ENCODE assay signal across 8 mouse cellular contexts in the genomic region with DNA sequence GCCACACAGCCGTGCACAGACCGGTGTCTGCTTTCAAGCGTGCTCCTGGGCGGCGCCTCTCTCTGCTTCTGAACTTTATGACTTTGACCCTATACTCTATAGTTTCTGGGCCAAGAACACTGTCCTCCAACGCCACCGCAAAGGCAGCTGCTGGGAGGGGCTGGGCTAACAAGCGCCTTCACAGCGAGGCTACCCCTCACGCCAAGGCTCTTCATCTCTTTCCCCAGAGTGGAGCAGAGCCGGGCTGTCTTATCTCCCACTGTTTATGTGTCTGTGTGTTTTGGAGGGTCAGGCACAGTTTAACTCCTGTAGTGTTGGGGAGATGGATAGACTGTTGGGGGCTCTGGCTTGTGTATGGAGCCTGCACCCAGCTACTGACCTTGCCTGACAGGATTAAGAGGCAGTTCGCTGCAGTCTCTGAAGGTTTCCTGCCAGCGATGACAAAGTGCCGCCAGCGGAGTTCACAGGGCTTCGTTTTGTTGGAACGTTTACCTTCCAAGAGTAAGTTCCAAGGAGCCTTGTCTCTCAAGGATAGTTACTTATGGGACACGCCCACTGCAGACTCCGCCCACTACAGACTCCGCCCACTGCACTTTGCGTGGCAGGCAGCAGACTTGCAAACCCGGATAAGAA. TPM values are rescaled to one million over a fixed set of nuclear protein-coding genes. Genes with fewer than 3 reads are reported as not detected.
DNase-seq lines count a peak whose midpoint lies in the region; ATAC-seq and TF ChIP-seq lines count a peak whose summit lies in the region.

No protein-coding gene starts in this region.

- H3K27ac ChIP-seq in liver, adult 2 months (replicated peaks; ENCODE audit: insufficient read depth, low read depth, low read length) = no peak overlapping the region
- H3K27ac ChIP-seq in stomach, embryonic 16.5 days (ENCODE audit: low read length) = peak overlapping the region; percentile 81

- H3K4me2 ChIP-seq in stomach, embryonic 16.5 days (ENCODE audit: low read depth, low read length) = peak overlapping the region; percentile 41; the same call in 1 of the 2 replicates

- H3K9ac ChIP-seq in liver, adult 2 months (ENCODE audit: low read depth, low read length) = no peak overlapping the region
- H3K9ac ChIP-seq in stomach, embryonic 16.5 days (ENCODE audit: low read length) = peak overlapping the region; percentile 8; the same call in 1 of the 2 replicates

- 0 out of 2 replicates have a peak, but pooled peaks cover 3% of the 10 kb centered on the region for H3K4me1 ChIP-seq in liver, adult 2 months (ENCODE audit: control insufficient read depth, insufficient read depth, low read length)
- H3K4me1 ChIP-seq in stomach, embryonic 16.5 days (ENCODE audit: control insufficient read depth, insufficient read depth, low read length) = peaks cover 32% of the 10 kb centered on the region

- TF ChIP-seq POLR2A in liver, adult 2 months (IDR thresholded peaks at IDR 0.05; ENCODE audit: extremely low read depth, insufficient read depth, low read length) = no peak

- H3K36me3 ChIP-seq in liver, adult 2 months (ENCODE audit: control insufficient read depth, insufficient read depth, low read length) = no peaks in the 10 kb centered on the region
- no peaks in the 10 kb centered on the region for H3K36me3 ChIP-seq in stomach, embryonic 16.5 days (ENCODE audit: control insufficient read depth, insufficient read depth, low read length)

- no peaks in the 10 kb centered on the region for H3K9me3 ChIP-seq in stomach, embryonic 16.5 days (replicated peaks; ENCODE audit: control insufficient read depth, low read length)

- peak; percentile 58; the same call in 1 of the 2 replicates for ATAC-seq in erythroid progenitor cell, adult 5-6 weeks (replicated peaks; ENCODE audit: low FRiP score, poor library complexity, severe bottlenecking)
- peak; percentile 84 for ATAC-seq in stomach, embryonic 16.5 days (ENCODE audit: insufficient read depth, low FRiP score)

- no peak for TF ChIP-seq CTCF in liver, adult 2 months (IDR thresholded peaks at IDR 0.05; ENCODE audit: low read depth, low read length)

- 37% methylated on average over 22 of the region's 22 CpGs for WGBS in liver, adult 2 months
- 12% methylated on average over 22 of the region's 22 CpGs for WGBS in stomach, embryonic 16.5 days

- peak; percentile 51 for DNase-seq in urinary bladder, postnatal 25 days (ENCODE audit: low spot score)
- DNase-seq in urinary bladder, adult 2 months (ENCODE audit: low spot score) = no peak
- peak; percentile 15 for DNase-seq in liver, adult 2 months (ENCODE audit: extremely low read depth, low read depth, low spot score)
- no peak for DNase-seq in right cerebral cortex, adult 2 months (ENCODE audit: low spot score in 2 of 2)
- DNase-seq in thymus, postnatal 10 days (ENCODE audit: low spot score in 2 of 2) = no peak
- no peak for DNase-seq in gastrocnemius, postnatal 36 days

- no peaks in the 10 kb centered on the region for H3K27me3 ChIP-seq in liver, adult 2 months (ENCODE audit: control insufficient read depth, insufficient read depth, low read length)
- no peaks in the 10 kb centered on the region for H3K27me3 ChIP-seq in stomach, embryonic 16.5 days (ENCODE audit: control insufficient read depth, insufficient read depth, low read length)

- H3K4me3 ChIP-seq in liver, adult 2 months (ENCODE audit: insufficient read depth, low read depth, low read length) = no peak overlapping the region
- H3K4me3 ChIP-seq in stomach, embryonic 16.5 days (replicated peaks; ENCODE audit: low read length) = no peak overlapping the region

- intact Hi-C loops in gastrocnemius, postnatal 36 days (cut with DNase I) = no loop called here

- H3K79me2 ChIP-seq in liver, adult 2 months (ENCODE audit: control insufficient read depth, insufficient read depth, low read length) = no peaks in the 10 kb centered on the region

RNA-seq across cellular contexts. Expression of a gene that starts 25.6 kb away (rescaled TPM):
- 49.6 and 57.6 TPM in 2 replicates for polyA plus RNA-seq in urinary bladder, adult 2 months (2012; rRNA removed)
- 34.4 and 49.0 TPM in 2 replicates for total RNA-seq in erythroid progenitor cell, adult 5-6 weeks (2015; ENCODE audit: low replicate concordance)
- 11.4 and 48.0 TPM in 2 replicates for total RNA-seq in erythroid progenitor cell, adult 5-6 weeks (2017; ENCODE audit: low replicate concordance)
- total RNA-seq in liver, adult 2 months (2014; rRNA removed) = 6.7 and 11.9 TPM in 2 replicates
- 47.8 and 53.3 TPM in 2 replicates for polyA plus RNA-seq in liver, adult 2 months (2012; rRNA removed)
- polyA plus RNA-seq in stomach, embryonic 16.5 days (2015; fragmentation: Nextera tagmentation; extraction: Ambion mirVana) = 215 TPM in 2 replicates
- 10 to 100 TPM; 23.4 to 26.9 TPM for total RNA-seq in gastrocnemius, postnatal 36 days (2021)

RNA-seq across cellular contexts. Expression of a gene that starts 26.0 kb away (rescaled TPM):
- polyA plus RNA-seq in urinary bladder, adult 2 months (2012; rRNA removed) = 1,248 and 1,469 TPM in 2 replicates
- total RNA-seq in erythroid progenitor cell, adult 5-6 weeks (2015; ENCODE audit: low replicate concordance) = 389 and 392 TPM in 2 replicates
- 156 and 224 TPM in 2 replicates for total RNA-seq in erythroid progenitor cell, adult 5-6 weeks (2017; ENCODE audit: low replicate concordance)
- 706 and 858 TPM in 2 replicates for total RNA-seq in liver, adult 2 months (2014; rRNA removed)
- polyA plus RNA-seq in liver, adult 2 months (2012; rRNA removed) = 1,059 and 1,162 TPM in 2 replicates
- polyA plus RNA-seq in stomach, embryonic 16.5 days (2015; fragmentation: Nextera tagmentation; extraction: Ambion mirVana) = 1,110 and 1,163 TPM in 2 replicates
- total RNA-seq in gastrocnemius, postnatal 36 days (2021) = 1,000 to 10,000 TPM; 1,608 to 1,616 TPM

RNA-seq across cellular contexts. Expression of a gene that starts 26.1 kb away (rescaled TPM):
- polyA plus RNA-seq in urinary bladder, adult 2 months (2012; rRNA removed) = 0.12 and 0.23 TPM in 2 replicates
- total RNA-seq in erythroid progenitor cell, adult 5-6 weeks (2015; ENCODE audit: low replicate concordance) = not detected in 2 replicates
- total RNA-seq in erythroid progenitor cell, adult 5-6 weeks (2017; ENCODE audit: low replicate concordance) = not detected in 2 replicates
- 1.4 TPM in 1 of 2 replicates, not detected in the other for total RNA-seq in liver, adult 2 months (2014; rRNA removed)
- polyA plus RNA-seq in liver, adult 2 months (2012; rRNA removed) = not detected in 2 replicates
- 1.9 and 2.0 TPM in 2 replicates for polyA plus RNA-seq in stomach, embryonic 16.5 days (2015; fragmentation: Nextera tagmentation; extraction: Ambion mirVana)
- not detected for total RNA-seq in gastrocnemius, postnatal 36 days (2021)

RNA-seq across cellular contexts. Expression of a gene that starts 42.2 kb away (rescaled TPM):
- polyA plus RNA-seq in urinary bladder, adult 2 months (2012; rRNA removed) = 12.4 and 18.2 TPM in 2 replicates
- total RNA-seq in erythroid progenitor cell, adult 5-6 weeks (2015; ENCODE audit: low replicate concordance) = 11.9 and 18.9 TPM in 2 replicates
- 11.4 and 20.3 TPM in 2 replicates for total RNA-seq in erythroid progenitor cell, adult 5-6 weeks (2017; ENCODE audit: low replicate concordance)
- 5.5 and 7.6 TPM in 2 replicates for total RNA-seq in liver, adult 2 months (2014; rRNA removed)
- polyA plus RNA-seq in liver, adult 2 months (2012; rRNA removed) = 3.3 and 7.0 TPM in 2 replicates
- 22.3 and 25.4 TPM in 2 replicates for polyA plus RNA-seq in stomach, embryonic 16.5 days (2015; fragmentation: Nextera tagmentation; extraction: Ambion mirVana)
- total RNA-seq in gastrocnemius, postnatal 36 days (2021) = 1 to 10 TPM; 6.7 to 9.9 TPM

RNA-seq across cellular contexts. Expression of a gene that starts 46.5 kb away (rescaled TPM):
- polyA plus RNA-seq in urinary bladder, adult 2 months (2012; rRNA removed) = 8.9 and 10.3 TPM in 2 replicates
- not detected in 2 replicates for total RNA-seq in erythroid progenitor cell, adult 5-6 weeks (2015; ENCODE audit: low replicate concordance)
- total RNA-seq in erythroid progenitor cell, adult 5-6 weeks (2017; ENCODE audit: low replicate concordance) = not detected in 2 replicates
- total RNA-seq in liver, adult 2 months (2014; rRNA removed) = 12.0 and 21.2 TPM in 2 replicates
- polyA plus RNA-seq in liver, adult 2 months (2012; rRNA removed) = 11.9 and 15.3 TPM in 2 replicates
- polyA plus RNA-seq in stomach, embryonic 16.5 days (2015; fragmentation: Nextera tagmentation; extraction: Ambion mirVana) = 3.4 TPM in 2 replicates
- 1 to 10 TPM in 1 of 2 experiments, under 1 TPM in 1; 0.84 to 1.5 TPM for total RNA-seq in gastrocnemius, postnatal 36 days (2021)

Comparison
In these comparisons a context has a peak if more than half of its experiments do, and no peak if none do; other contexts are left out.
1. DNase-seq: peak in urinary bladder, postnatal 25 days (single experiment) and liver, adult 2 months (single experiment); none in urinary bladder, adult 2 months (single experiment), right cerebral cortex, adult 2 months (0 of 2), thymus, postnatal 10 days (0 of 2) and gastrocnemius, postnatal 36 days (0 of 2).